19 mouse cellular contexts compared by ENCODE assay signal in the genomic region with DNA sequence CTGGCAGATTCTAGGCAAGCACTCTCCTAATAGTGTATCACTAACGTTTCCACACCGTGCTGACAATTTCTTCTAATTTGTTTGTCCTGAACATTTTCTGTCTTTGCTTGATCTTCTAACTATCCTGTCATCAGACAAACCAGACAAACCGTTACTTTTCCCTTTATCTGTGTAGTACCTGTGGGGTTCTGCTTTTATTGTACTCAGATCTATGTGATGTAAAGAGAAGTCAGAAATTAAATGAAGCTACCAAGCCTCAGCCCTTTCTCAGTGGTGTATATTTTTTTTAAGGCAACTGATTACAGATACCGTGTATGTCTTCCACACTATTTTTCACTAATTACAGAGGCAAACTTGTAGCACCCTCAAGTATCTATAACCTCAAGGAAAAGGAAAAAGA.
DNase-seq lines count a peak whose midpoint lies in the region; ATAC-seq and TF ChIP-seq lines count a peak whose summit lies in the region.
"Had no signal": no experiment of that assay in that cellular context is flagged by ENCODE, and none has a peak within 500 bp of the region (broad histone marks: within the 10 kb centered on the region; RNA-seq: fewer than 3 reads in every experiment).

No protein-coding gene starts in this region.

- DNase-seq in MEL (ENCODE audit: low read depth, low spot score) = peak; percentile 44
- DNase-seq: adrenal gland, adult 2 months; adrenal gland, adult 8-10 months; adrenal gland, postnatal 10 days; adrenal gland, postnatal 14 days; adrenal gland, postnatal 25 days; adrenal gland, postnatal 36 days; B cell, adult 2 months; cerebellum, adult 11 months; cerebellum, adult 11-12 months; cerebellum, adult 18-20 months; cerebellum, adult 2 months; cerebellum, adult 8-10 months had no signal

- no peak overlapping the region for H3K9ac ChIP-seq in MEL (ENCODE audit: control insufficient read depth, low read depth, low read length, poor library complexity, severe bottlenecking)
- no peak overlapping the region for H3K9ac ChIP-seq in hindbrain, embryonic 13.5 days

- H3K4me2 ChIP-seq in hindbrain, embryonic 13.5 days = no peak overlapping the region

- TF ChIP-seq CTCF in MEL (IDR thresholded peaks at IDR 0.05 in 2 of 3, conservative IDR thresholded peaks at IDR 0.05 in 1 of 3; ENCODE audit: control insufficient read depth in 1 of 3, insufficient read depth in 1 of 3, low read depth in 2 of 3, low read length in 3 of 3, poor library complexity in 1 of 3, severe bottlenecking in 1 of 3) = no peak

- no peaks in the 10 kb centered on the region for H3K9me3 ChIP-seq in MEL (replicated peaks; ENCODE audit: insufficient read depth, low read length)
- no peaks in the 10 kb centered on the region for H3K9me3 ChIP-seq in hindbrain, embryonic 13.5 days

- no peaks in the 10 kb centered on the region for H3K27me3 ChIP-seq in MEL (ENCODE audit: control insufficient read depth in 1 of 2, insufficient read depth in 2 of 2, low read length in 2 of 2)
- no peaks in the 10 kb centered on the region for H3K27me3 ChIP-seq in hindbrain, embryonic 13.5 days
- H3K27me3 ChIP-seq: CH12.LX, Patski had no signal

- no peak for ATAC-seq in hindbrain, embryonic 13.5 days (ENCODE audit: low FRiP score)
- ATAC-seq: activated CD4-positive, CD25-positive, alpha-beta regulatory T cell, adult 4 months; CD4-positive, CD25-positive, alpha-beta regulatory T cell, adult 4 months; Patski had no signal

- H3K4me1 ChIP-seq in MEL (ENCODE audit: control insufficient read depth in 1 of 2, insufficient read depth in 2 of 2, low read length in 2 of 2) = peaks cover 0 to 13% of the 10 kb centered on the region in 2 experiments; a peak in 2 of 4 replicates
- H3K4me1 ChIP-seq in hindbrain, embryonic 13.5 days (replicated peaks) = no peaks in the 10 kb centered on the region

- no peak for TF ChIP-seq RAD21 in MEL (IDR thresholded peaks at IDR 0.05; ENCODE audit: low read depth, low read length)

- 93% methylated on average over 4 of the region's 4 CpGs for WGBS in hindbrain, embryonic 13.5 days

- no peaks in the 10 kb centered on the region for H3K79me2 ChIP-seq in MEL (ENCODE audit: control insufficient read depth, insufficient read depth, low read length, poor library complexity)

- TF ChIP-seq POLR2A in MEL (IDR thresholded peaks at IDR 0.05; ENCODE audit: control insufficient read depth in 1 of 2, insufficient read depth in 1 of 2, low read depth in 1 of 2, low read length in 2 of 2, poor library complexity in 1 of 2) = no peak

- H3K36me3 ChIP-seq in MEL (ENCODE audit: control insufficient read depth in 1 of 2, insufficient read depth in 2 of 2, low read length in 2 of 2) = peaks cover 0 to 11% of the 10 kb centered on the region in 2 experiments; a peak in 2 of 4 replicates
- H3K36me3 ChIP-seq in hindbrain, embryonic 13.5 days = no peaks in the 10 kb centered on the region
- H3K36me3 ChIP-seq: G1E had no signal

- H3K4me3 ChIP-seq in MEL (ENCODE audit: control insufficient read depth in 1 of 2, insufficient read depth in 1 of 2, low read depth in 2 of 2, low read length in 2 of 2) = peak overlapping the region in 1 of 2 experiments; percentile 39; a peak in 2 of 4 replicates
- H3K4me3 ChIP-seq in hindbrain, embryonic 13.5 days = no peak overlapping the region

- H3K27ac ChIP-seq in MEL (ENCODE audit: control insufficient read depth, low read depth, low read length) = peak overlapping the region; percentile 69
- H3K27ac ChIP-seq in hindbrain, embryonic 13.5 days = no peak overlapping the region

- TF ChIP-seq EP300 in MEL (IDR thresholded peaks at IDR 0.05; ENCODE audit: low read depth in 1 of 2, low read length in 2 of 2) = peak; percentile 69 to 85; a peak in 3 of 4 replicates

TF ChIP-seq in MEL, 35 proteins besides CTCF, POLR2A, EP300 and RAD21:
- TF ChIP-seq MEF2A (IDR thresholded peaks at IDR 0.05; ENCODE audit: extremely low read depth, insufficient replicate concordance, low read depth, low read length, poor library complexity, severe bottlenecking) = no peak
- peak; percentile 81 for TF ChIP-seq ZNF384 (IDR thresholded peaks at IDR 0.05; ENCODE audit: low read depth, low read length)
- peak; percentile 47; the same call in 1 of the 2 replicates for TF ChIP-seq SIN3A (IDR thresholded peaks at IDR 0.05; ENCODE audit: low read length)
- no peak for TF ChIP-seq ZMIZ1 (IDR thresholded peaks at IDR 0.05; ENCODE audit: low read depth, low read length)
- TF ChIP-seq GATA1 (IDR thresholded peaks at IDR 0.05; ENCODE audit: low read depth, low read length) = 0 out of 2 replicates have a peak, but pooled peaks have one; percentile 40
- peak; percentile 55 for TF ChIP-seq MYB (IDR thresholded peaks at IDR 0.05; ENCODE audit: low read depth, low read length)
- peak; percentile 59 for TF ChIP-seq TCF12 (IDR thresholded peaks at IDR 0.05; ENCODE audit: low read depth, low read length)
- peak; percentile 33; the same call in 1 of the 2 replicates for TF ChIP-seq ETS1 (IDR thresholded peaks at IDR 0.05; ENCODE audit: low read depth, low read length)
- no peak for TF ChIP-seq JUND (IDR thresholded peaks at IDR 0.05; ENCODE audit: low read depth, low read length)
